Mouse (Mus musculus): ENCODE data around the gene Olfr1132.

- TF ChIP-seq CTCF (IDR thresholded peaks at IDR 0.05; ENCODE audit: low read depth, low read length) (no peak), POLR2A (IDR thresholded peaks at IDR 0.05; ENCODE audit: insufficient read depth, low read length) (no peak)
These were observed at the start of gene Olfr1132 for GRCm38 (mm10) chr2:87637435-87637834.
